Mouse (Mus musculus) neural tube, embryonic 13.5 days (tissue): Measurements from ENCODE around the gene Dcaf5. TPM values are rescaled to one million over a fixed set of nuclear protein-coding genes. Genes with fewer than 3 reads are reported as not detected.

Source experiments
- ATAC-seq: fragments of 200-750 bp; cut with Nextera tagmentation; 2 replicates; pipeline ENCODE4 v1.8.0; 2017; ENCODE audit warnings: low read depth, mild to moderate bottlenecking, moderate TSS enrichment, moderate library complexity
- H3K27ac ChIP-seq: fragments of 300-500 bp; sonication (generic); replicated peaks from 2 replicates; pipeline ENCODE4 v1.5.1; 2015; ENCODE audit warnings: moderate library complexity, mild to moderate bottlenecking, inconsistent platforms
- H3K27me3 ChIP-seq: fragments of 300-500 bp; sonication (generic); 2 replicates; pipeline ENCODE4 v1.6.1; 2015; ENCODE audit warnings: mild to moderate bottlenecking, inconsistent platforms
- H3K36me3 ChIP-seq: fragments of 300-500 bp; sonication (generic); 2 replicates; pipeline ENCODE4 v1.6.1; 2015; ENCODE audit warnings: mild to moderate bottlenecking, inconsistent platforms
- H3K4me1 ChIP-seq: fragments of 300-500 bp; sonication (generic); replicated peaks from 2 replicates; pipeline ENCODE4 v1.6.1; 2015; ENCODE audit warnings: inconsistent platforms
- H3K4me2 ChIP-seq: fragments of 300-500 bp; sonication (generic); 2 replicates; pipeline ENCODE4 v1.6.1; 2015; ENCODE audit warnings: inconsistent platforms, mild to moderate bottlenecking, moderate library complexity
- H3K4me3 ChIP-seq: fragments of 300-500 bp; sonication (generic); 2 replicates; pipeline ENCODE4 v1.5.1; 2015; ENCODE audit warnings: mild to moderate bottlenecking, inconsistent platforms
- H3K9ac ChIP-seq: fragments of 300-500 bp; sonication (generic); 2 replicates; pipeline ENCODE4 v1.6.1; 2015; ENCODE audit warnings: moderate library complexity, mild to moderate bottlenecking, inconsistent platforms
- H3K9me3 ChIP-seq: fragments of 300-500 bp; sonication (generic); 2 replicates; pipeline ENCODE4 v1.6.1; 2016; ENCODE audit warnings: inconsistent platforms
- WGBS: fragments of 180-500 bp; shearing (Covaris S2); methylation state at CpG from one replicate; pipeline ENCODE4 v1.1.7; 2015; 5-methylcytosine and 5-hydroxymethylcytosine counted together
- polyA plus RNA-seq: library from polyadenylated mRNA; unstranded; fragments of >200 nt; fragmentation: Nextera tagmentation; extraction: Ambion mirVana; gene quantifications from 2 replicates; pipeline ENCODE4 v1.2.1, GENCODE M21; 2015

The Dcaf5 gene
- polyA plus RNA-seq, 1 experiment from 2014 or later, result 24.2 TPM

DNA sequence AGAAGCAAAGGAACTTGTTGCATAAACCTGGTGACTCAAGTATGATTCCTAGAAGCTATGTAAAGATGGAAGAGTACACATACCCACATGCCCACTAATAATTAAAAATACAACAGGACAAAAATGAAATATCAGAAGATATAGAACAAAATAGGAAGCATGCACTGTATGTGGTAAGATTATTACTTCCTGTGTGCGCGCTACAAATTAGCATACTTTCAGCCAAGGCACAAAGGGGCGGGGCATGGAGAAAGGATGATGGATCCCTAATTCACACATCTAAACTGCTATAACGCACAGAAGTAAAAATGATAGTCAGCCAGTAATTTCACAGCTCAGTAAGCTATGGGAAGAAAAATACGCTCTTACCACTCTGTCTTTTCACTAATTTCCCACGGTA is 32.3 kb downstream of the Dcaf5 start:
- Histone ChIP-seq H3K9ac (no peak overlapping the region), H3K36me3 (peaks cover 48% of the 10 kb centered on the region), H3K4me1 (no peaks in the 10 kb centered on the region), H3K27me3 (no peaks in the 10 kb centered on the region), H3K9me3 (no peaks in the 10 kb centered on the region), H3K27ac (no peak overlapping the region), H3K4me3 (no peak overlapping the region), H3K4me2 (no peak overlapping the region)
- 88% methylated on average over 6 of the region's 6 CpGs for WGBS
- ATAC-seq, result no peak

DNA sequence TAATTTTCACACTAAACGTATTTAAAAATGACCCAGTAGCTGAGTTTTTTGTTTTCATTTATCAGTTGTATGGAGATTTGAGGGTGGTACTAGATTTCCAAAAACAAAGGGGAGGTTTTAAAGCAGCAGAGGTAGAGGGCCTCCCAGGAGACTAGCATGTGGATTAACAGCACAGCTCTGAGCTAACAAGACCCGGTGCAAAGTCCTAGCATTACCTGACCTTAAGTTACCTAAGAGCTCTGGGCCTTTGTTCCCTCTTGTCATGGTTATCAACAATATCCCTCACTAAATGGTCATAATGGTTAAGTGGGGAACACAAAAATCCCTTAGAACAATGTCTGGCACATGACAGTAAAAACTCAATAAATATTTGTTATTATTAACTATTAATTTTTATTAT is 37.3 kb downstream of the Dcaf5 start:
- Histone ChIP-seq H3K27me3 (no peaks in the 10 kb centered on the region), H3K36me3 (peaks cover 81% of the 10 kb centered on the region), H3K9me3 (no peaks in the 10 kb centered on the region), H3K4me3 (no peak overlapping the region), H3K27ac (no peak overlapping the region), H3K9ac (no peak overlapping the region), H3K4me2 (no peak overlapping the region), H3K4me1 (no peaks in the 10 kb centered on the region)
- ATAC-seq, result no peak
- WGBS, result 90% methylated on average over 2 of the region's 2 CpGs

DNA sequence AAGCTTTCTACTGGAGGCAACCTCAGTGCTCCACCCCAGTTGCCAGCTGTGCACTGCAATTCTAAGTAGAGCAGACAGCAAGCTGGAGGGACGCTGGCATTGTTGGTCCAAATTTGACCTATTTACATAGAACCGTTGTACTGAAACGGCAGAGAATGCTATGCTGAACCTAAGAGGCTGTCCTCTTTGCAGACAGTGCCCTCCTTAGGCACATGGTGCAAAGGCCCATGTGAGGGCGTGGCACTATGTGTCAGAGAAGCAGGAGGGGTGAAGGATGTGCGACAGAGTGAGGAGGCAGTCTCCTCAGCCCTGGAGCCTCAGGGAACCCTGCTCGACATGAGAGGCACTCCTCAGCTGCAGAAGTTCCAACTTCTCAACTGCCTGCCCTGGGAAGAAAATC is 40.0 kb downstream of the Dcaf5 start:
- ATAC-seq, result no peak
- Histone ChIP-seq H3K4me3 (no peak overlapping the region), H3K36me3 (peaks cover 69% of the 10 kb centered on the region)

DNA sequence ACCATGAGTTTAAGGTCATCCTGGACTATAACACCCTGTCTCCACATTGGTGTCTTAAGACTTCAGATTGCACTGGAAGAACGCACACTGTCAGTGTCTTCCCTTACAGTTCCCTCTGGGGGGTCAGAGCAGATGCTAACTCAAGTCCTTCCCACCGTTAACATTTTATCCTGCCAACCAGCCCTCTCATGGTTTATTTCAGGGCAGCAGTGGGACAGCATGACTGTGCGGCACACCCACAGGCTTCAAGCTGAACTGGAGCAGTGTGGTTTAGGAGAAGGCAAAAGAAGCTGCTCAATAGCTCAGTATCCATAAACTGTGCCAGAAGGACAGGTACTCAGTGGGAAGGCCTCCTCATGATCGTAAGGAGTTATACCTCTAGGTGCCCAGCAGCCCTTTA is 41.1 kb downstream of the Dcaf5 start:
- no peak overlapping the region for H3K4me2 ChIP-seq
- no peaks in the 10 kb centered on the region for H3K9me3 ChIP-seq
- peaks cover 63% of the 10 kb centered on the region for H3K36me3 ChIP-seq
- no peak for ATAC-seq
- H3K9ac ChIP-seq, result no peak overlapping the region
- H3K4me1 ChIP-seq, result no peaks in the 10 kb centered on the region
- H3K27me3 ChIP-seq, result no peaks in the 10 kb centered on the region
- no peak overlapping the region for H3K27ac ChIP-seq
- no peak overlapping the region for H3K4me3 ChIP-seq
- WGBS, result 90% methylated on average over 4 of the region's 4 CpGs

More for the DNA sequence above, 40.0 kb downstream of the Dcaf5 start:
- no peaks in the 10 kb centered on the region for H3K4me1 ChIP-seq
- no peaks in the 10 kb centered on the region for H3K27me3 ChIP-seq
- WGBS, result 62% methylated on average over 6 of the region's 6 CpGs
- no peaks in the 10 kb centered on the region for H3K9me3 ChIP-seq
- H3K27ac ChIP-seq, result no peak overlapping the region
- no peak overlapping the region for H3K4me2 ChIP-seq
- H3K9ac ChIP-seq, result no peak overlapping the region

DNA sequence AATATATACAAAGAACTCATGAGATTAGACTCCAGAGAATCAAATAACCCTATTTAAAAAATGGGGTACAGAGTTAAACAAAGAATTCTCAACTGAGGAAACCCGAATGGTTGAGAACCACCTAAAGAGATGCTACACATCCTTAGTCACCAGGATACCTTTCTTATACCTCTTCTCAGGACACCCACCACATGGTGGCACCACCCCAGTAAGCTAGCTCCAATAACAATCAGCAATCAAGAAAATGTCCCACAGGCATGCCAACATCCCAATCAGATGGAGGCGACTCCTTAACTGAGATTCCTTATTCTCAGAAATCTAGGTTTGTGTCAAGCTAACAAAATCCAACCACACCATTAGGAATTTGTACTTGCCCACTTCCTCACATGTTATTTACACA is 42.4 kb downstream of the Dcaf5 start:
- H3K4me3 ChIP-seq, result no peak overlapping the region
- no peak overlapping the region for H3K9ac ChIP-seq
- H3K36me3 ChIP-seq, result peaks cover 65% of the 10 kb centered on the region
- no peak overlapping the region for H3K27ac ChIP-seq
- H3K9me3 ChIP-seq, result no peaks in the 10 kb centered on the region
- no peak for ATAC-seq
- no peaks in the 10 kb centered on the region for H3K27me3 ChIP-seq
- no peak overlapping the region for H3K4me2 ChIP-seq
- WGBS, result 92% methylated on average over 2 of the region's 2 CpGs
- H3K4me1 ChIP-seq, result no peaks in the 10 kb centered on the region

DNA sequence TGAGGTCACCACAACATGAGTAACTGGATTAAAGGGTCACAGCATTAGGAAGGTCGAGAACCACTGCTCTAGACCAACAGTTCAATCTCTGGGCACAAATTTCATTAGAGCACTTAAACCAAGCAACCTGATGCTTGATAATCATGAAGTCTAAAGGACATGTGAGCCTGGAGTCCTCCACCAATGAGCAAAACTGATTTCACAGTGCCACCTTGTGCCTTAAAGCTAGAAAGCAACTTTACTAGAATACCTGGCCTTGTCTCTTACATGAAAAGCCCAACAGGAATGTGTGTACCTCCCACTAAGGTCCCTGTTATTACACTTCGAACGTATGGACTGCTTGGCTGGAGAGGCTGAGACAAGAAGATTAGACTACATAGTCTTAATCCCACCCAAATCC is 47.0 kb downstream of the Dcaf5 start:
- H3K4me3 ChIP-seq, result no peak overlapping the region
- H3K4me1 ChIP-seq, result no peaks in the 10 kb centered on the region
- no peaks in the 10 kb centered on the region for H3K9me3 ChIP-seq
- no peak overlapping the region for H3K27ac ChIP-seq
- no peak overlapping the region for H3K4me2 ChIP-seq
- WGBS, result 72% methylated on average over 3 of the region's 3 CpGs
- no peak overlapping the region for H3K9ac ChIP-seq
- H3K36me3 ChIP-seq, result peaks cover 42% of the 10 kb centered on the region
- no peak for ATAC-seq
- no peaks in the 10 kb centered on the region for H3K27me3 ChIP-seq

DNA sequence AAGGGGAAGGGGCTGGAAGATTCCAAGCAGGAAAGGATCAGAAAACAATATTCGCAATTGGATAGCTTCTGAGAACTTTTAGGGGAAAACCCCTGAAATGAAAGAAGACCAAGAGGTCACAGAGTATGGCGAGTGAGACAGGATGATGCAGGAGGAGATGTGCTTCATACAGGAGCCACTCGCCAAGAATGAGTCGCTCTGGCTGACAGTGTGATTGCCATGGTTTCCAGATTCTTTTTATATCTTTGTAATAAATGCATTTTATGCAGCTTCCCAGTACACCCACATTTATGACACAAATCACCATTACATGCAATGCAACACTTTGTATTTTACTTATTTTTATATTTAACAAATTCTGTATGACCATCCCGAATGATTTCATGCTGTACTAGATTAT is 49.1 kb downstream of the Dcaf5 start:
- no peak overlapping the region for H3K27ac ChIP-seq
- H3K4me3 ChIP-seq, result no peak overlapping the region
- no peaks in the 10 kb centered on the region for H3K27me3 ChIP-seq
- no peak overlapping the region for H3K4me2 ChIP-seq
- no peaks in the 10 kb centered on the region for H3K9me3 ChIP-seq
- ATAC-seq, result no peak
- peaks cover 40% of the 10 kb centered on the region for H3K36me3 ChIP-seq
- 92% methylated on average over 5 of the region's 5 CpGs for WGBS
- no peak overlapping the region for H3K9ac ChIP-seq
- H3K4me1 ChIP-seq, result no peaks in the 10 kb centered on the region

DNA sequence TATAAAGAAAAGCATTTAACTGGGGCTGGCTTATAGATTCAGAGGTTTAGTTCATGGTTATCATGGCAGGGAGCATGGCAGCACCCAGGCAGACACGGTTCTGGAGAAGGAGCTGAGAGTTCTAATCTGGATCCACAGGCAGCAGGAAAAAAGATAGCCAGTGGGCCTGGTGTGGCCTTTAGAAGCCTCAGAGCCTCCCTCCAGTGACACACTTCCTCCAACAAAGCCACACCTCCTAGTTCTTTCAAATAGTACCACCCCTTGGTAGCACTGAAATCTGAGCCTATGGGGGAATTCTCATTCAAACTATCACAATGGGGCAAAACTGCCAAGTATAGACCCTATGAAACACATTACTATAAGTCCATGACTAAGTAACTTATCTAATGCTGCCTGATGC is 51.0 kb downstream of the Dcaf5 start:
- Histone ChIP-seq H3K27me3 (no peaks in the 10 kb centered on the region), H3K4me3 (no peak overlapping the region), H3K9me3 (no peaks in the 10 kb centered on the region), H3K27ac (no peak overlapping the region), H3K36me3 (peaks cover 31% of the 10 kb centered on the region), H3K9ac (no peak overlapping the region), H3K4me2 (no peak overlapping the region), H3K4me1 (peaks cover 6% of the 10 kb centered on the region; the same call in 1 of the 2 replicates)
- no peak for ATAC-seq
- WGBS, result 93% methylated on average over 1 of the region's 1 CpGs

DNA sequence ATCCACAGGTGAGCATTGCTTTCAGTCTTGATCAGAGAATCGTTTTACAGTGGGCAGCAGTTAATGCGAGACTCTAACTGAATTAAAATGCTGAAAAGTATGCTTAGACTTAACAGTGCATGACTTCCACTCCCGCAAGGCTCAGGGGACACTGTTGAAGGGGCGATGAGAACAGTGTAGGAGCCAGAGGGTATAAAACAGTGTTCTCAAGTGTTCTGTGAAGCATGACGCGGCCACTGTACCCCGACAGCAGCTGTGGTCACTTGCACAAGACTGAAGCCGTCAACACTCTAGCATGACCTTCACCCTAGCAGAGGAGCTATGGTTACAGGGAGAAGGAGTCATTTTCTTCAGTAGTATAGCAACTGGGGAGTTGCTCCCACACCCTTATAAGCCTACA is 52.9 kb downstream of the Dcaf5 start:
- peaks cover 27% of the 10 kb centered on the region for H3K36me3 ChIP-seq
- H3K4me3 ChIP-seq, result no peak overlapping the region
- no peaks in the 10 kb centered on the region for H3K27me3 ChIP-seq
- peak overlapping the region; percentile 46; the same call in 1 of the 2 replicates for H3K27ac ChIP-seq
- no peaks in the 10 kb centered on the region for H3K9me3 ChIP-seq
- peaks cover 20% of the 10 kb centered on the region for H3K4me1 ChIP-seq
- H3K4me2 ChIP-seq, result no peak overlapping the region
- 82% methylated on average over 8 of the region's 8 CpGs for WGBS
- no peak overlapping the region for H3K9ac ChIP-seq
- no peak for ATAC-seq

DNA sequence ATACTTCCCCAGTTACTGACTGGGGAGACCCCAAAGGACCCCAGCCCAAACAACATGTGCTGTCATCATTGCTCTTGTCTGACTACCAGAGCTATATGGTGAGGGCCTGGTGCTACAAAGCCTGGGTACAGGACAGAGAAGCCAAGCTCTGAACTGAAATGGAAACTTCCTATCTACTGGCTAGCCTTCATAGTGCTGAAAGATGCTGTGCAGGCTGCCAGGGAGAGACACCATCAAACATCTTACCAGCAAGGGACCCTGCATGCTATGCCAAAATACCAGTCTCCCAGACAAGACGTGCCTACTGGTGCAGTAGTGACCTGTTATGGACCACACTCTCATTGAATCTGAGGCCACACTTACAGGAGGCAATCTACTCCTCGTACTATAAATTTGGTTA is 53.6 kb downstream of the Dcaf5 start:
- H3K36me3 ChIP-seq, result peaks cover 27% of the 10 kb centered on the region
- H3K4me3 ChIP-seq, result no peak overlapping the region
- no peak for ATAC-seq
- no peaks in the 10 kb centered on the region for H3K27me3 ChIP-seq
- WGBS, result 76% methylated on average over 2 of the region's 2 CpGs
- no peak overlapping the region for H3K4me2 ChIP-seq
- no peak overlapping the region for H3K9ac ChIP-seq
- H3K4me1 ChIP-seq, result peaks cover 20% of the 10 kb centered on the region
- peak overlapping the region; percentile 24 for H3K27ac ChIP-seq
- no peaks in the 10 kb centered on the region for H3K9me3 ChIP-seq

DNA sequence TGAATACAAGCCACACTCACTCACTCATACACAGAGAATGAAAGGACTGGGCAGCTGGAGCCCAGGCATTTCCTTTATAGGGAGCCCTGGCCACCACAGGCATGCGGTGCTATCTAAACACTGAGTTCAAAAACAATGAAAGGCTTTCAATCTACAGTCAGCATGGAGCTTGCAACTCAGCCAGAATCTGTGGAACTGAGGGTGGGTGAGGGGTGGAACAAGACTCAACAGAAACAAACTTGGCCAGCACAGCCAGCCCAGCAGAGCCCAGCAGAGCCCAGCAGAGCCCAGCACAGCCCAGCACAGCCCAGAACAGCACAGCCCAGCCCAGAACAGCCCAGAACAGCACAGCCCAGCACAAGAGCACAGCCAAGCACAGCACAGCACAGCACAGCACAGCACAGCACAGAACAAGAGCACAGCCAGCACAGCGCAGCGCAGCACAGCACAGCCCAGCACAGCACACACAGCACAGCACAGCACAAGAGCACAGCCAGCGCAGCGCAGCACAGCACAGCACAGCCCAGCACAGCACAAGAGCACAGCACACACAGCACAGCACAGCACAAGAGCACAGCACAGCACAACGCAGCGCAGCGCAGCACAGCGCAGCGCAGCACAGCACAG is 56.5 kb downstream of the Dcaf5 start:
- H3K4me2 ChIP-seq, result no peak overlapping the region
- no peak overlapping the region for H3K4me3 ChIP-seq
- H3K9me3 ChIP-seq, result no peaks in the 10 kb centered on the region
- peak; percentile 90 for ATAC-seq
- H3K9ac ChIP-seq, result 0 out of 2 replicates have a peak overlapping the region, but pooled peaks have one; percentile 3
- H3K4me1 ChIP-seq, result peaks cover 20% of the 10 kb centered on the region
- WGBS, result 82% methylated on average over 10 of the region's 10 CpGs
- 0 out of 2 replicates have a peak overlapping the region, but pooled peaks have one; percentile 33 for H3K27ac ChIP-seq
- H3K36me3 ChIP-seq, result peaks cover 29% of the 10 kb centered on the region
- H3K27me3 ChIP-seq, result no peaks in the 10 kb centered on the region

DNA sequence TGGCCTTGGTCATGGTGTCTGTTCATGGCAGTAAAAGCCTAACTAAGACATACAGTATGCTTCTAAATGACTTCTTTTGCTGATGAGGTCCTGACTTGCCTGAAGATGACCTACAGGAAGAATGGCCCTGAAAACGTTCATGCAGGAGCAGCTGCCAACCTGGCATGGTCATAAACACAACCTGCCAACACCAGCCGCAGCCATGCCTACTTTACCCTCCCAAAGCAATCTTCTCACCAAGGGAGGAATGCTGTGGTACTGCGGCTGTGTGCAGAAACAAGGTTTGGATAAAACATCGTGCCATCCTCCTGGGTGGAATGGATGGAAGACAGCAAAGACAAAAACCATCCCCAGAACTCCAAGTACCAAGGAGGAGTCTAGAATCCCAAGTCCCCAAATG is 57.0 kb downstream of the Dcaf5 start:
- ATAC-seq, result no peak
- peak overlapping the region; percentile 46; the same call in 1 of the 2 replicates for H3K27ac ChIP-seq

DNA sequence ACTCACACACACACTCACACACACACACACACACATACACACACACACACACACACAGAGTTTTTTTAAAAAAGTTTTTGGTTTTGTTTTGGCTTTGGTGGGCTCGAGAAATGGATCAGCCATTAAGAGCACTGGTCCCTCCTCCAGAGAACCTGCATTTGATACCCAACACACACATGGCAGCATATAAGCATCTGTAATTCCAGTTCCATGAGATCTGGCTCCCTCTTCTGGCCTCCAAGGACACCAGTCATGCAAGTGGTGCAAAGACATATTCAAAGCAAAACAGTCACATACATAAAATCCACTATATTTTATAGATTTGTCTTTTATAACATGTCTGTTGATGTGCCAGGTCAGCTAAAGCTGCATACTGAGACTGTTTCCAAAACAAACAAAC is 58.8 kb downstream of the Dcaf5 start:
- ATAC-seq, result no peak
- 43% methylated on average over 1 of the region's 1 CpGs for WGBS
- no peak overlapping the region for H3K4me3 ChIP-seq

More for the DNA sequence above, 57.0 kb downstream of the Dcaf5 start:
- peaks cover 33% of the 10 kb centered on the region for H3K36me3 ChIP-seq
- H3K4me3 ChIP-seq, result no peak overlapping the region
- no peak overlapping the region for H3K9ac ChIP-seq
- H3K9me3 ChIP-seq, result no peaks in the 10 kb centered on the region
- H3K4me2 ChIP-seq, result no peak overlapping the region
- H3K27me3 ChIP-seq, result no peaks in the 10 kb centered on the region
- peaks cover 20% of the 10 kb centered on the region for H3K4me1 ChIP-seq
- WGBS, result 67% methylated on average over 4 of the region's 4 CpGs

More for the DNA sequence above, 58.8 kb downstream of the Dcaf5 start:
- no peaks in the 10 kb centered on the region for H3K9me3 ChIP-seq
- peaks cover 41% of the 10 kb centered on the region for H3K36me3 ChIP-seq
- H3K4me2 ChIP-seq, result no peak overlapping the region
- peaks cover 20% of the 10 kb centered on the region for H3K4me1 ChIP-seq
- no peak overlapping the region for H3K27ac ChIP-seq
- H3K9ac ChIP-seq, result no peak overlapping the region
- H3K27me3 ChIP-seq, result no peaks in the 10 kb centered on the region
